Mouse (Mus musculus): ENCODE results near the gene Tk1. TPM values are rescaled to one million over a fixed set of nuclear protein-coding genes. Genes with fewer than 3 reads are reported as not detected.

Tk1 gene
- polyA plus RNA-seq, 1 experiment from 2014 or later: 12.4 TPM

- Histone ChIP-seq H3K4me3 (ENCODE audit: low read depth, low read length) (no peak overlapping the region), H3K4me1 (ENCODE audit: insufficient read depth, low read depth, low read length) (no peaks in the 10 kb centered on the region), H3K27ac (ENCODE audit: low read length) (no peak overlapping the region), H3K36me3 (ENCODE audit: insufficient read depth, low read length) (peaks cover 17% of the 10 kb centered on the region), H3K27me3 (replicated peaks; ENCODE audit: insufficient read depth, low read length) (no peaks in the 10 kb centered on the region), H3K4me2 (replicated peaks; ENCODE audit: low read depth, low read length) (no peak overlapping the region), H3K9ac (replicated peaks; ENCODE audit: low read depth) (no peak overlapping the region), H3K9me3 (ENCODE audit: low read length) (no peaks in the 10 kb centered on the region)
- DNase-seq (ENCODE audit: low spot score): no peak
- TF ChIP-seq CTCF (IDR thresholded peaks at IDR 0.05) (no peak), EP300 (IDR thresholded peaks at IDR 0.05) (no peak)
- no peak for ATAC-seq
- 82% methylated on average over 3 of the region's 3 CpGs for WGBS
Measured at GRCm38 (mm10) chr11:117766275-117766674, 59.6 kb downstream of the Tk1 start.

Other genes starting within 250 kb of the Tk1 start
- gene Tnrc6c, start 171.8 kb downstream of the Tk1 start, polyA plus RNA-seq (2015; fragmentation: Nextera tagmentation; extraction: Ambion mirVana): 8.9 and 9.8 TPM in 2 replicates
- gene Tmc8, start 44.0 kb downstream of the Tk1 start, polyA plus RNA-seq (2015; fragmentation: Nextera tagmentation; extraction: Ambion mirVana): 5.5 and 6.5 TPM in 2 replicates
- gene Tmc6, start 43.9 kb downstream of the Tk1 start, polyA plus RNA-seq (2015; fragmentation: Nextera tagmentation; extraction: Ambion mirVana): 26.2 and 34.8 TPM in 2 replicates
- gene 6030468B19Rik, start 28.4 kb downstream of the Tk1 start, polyA plus RNA-seq (2015; fragmentation: Nextera tagmentation; extraction: Ambion mirVana): not detected in 2 replicates
- 0.27 TPM in 1 of 2 replicates, not detected in the other for gene Gm20708, start 16.4 kb downstream of the Tk1 start, polyA plus RNA-seq (2015; fragmentation: Nextera tagmentation; extraction: Ambion mirVana)
- 96.0 and 108 TPM in 2 replicates for gene Syngr2, start 16.4 kb downstream of the Tk1 start, polyA plus RNA-seq (2015; fragmentation: Nextera tagmentation; extraction: Ambion mirVana)
- 2.4 and 2.9 TPM in 2 replicates for gene Afmid, start 168 bp downstream of the Tk1 start, polyA plus RNA-seq (2015; fragmentation: Nextera tagmentation; extraction: Ambion mirVana)
- gene Birc5, start 23.2 kb upstream of the Tk1 start, polyA plus RNA-seq (2015; fragmentation: Nextera tagmentation; extraction: Ambion mirVana): 15.0 and 26.2 TPM in 2 replicates
- not detected in 2 replicates for gene Tmem235, start 34.7 kb upstream of the Tk1 start, polyA plus RNA-seq (2015; fragmentation: Nextera tagmentation; extraction: Ambion mirVana)
- gene Tha1, start 47.4 kb upstream of the Tk1 start, polyA plus RNA-seq (2015; fragmentation: Nextera tagmentation; extraction: Ambion mirVana): 6.3 and 8.4 TPM in 2 replicates
- gene Socs3, start 144.0 kb upstream of the Tk1 start, polyA plus RNA-seq (2015; fragmentation: Nextera tagmentation; extraction: Ambion mirVana): 27.5 and 57.0 TPM in 2 replicates
- 88.6 and 89.5 TPM in 2 replicates for gene Pgs1, start 160.2 kb upstream of the Tk1 start, polyA plus RNA-seq (2015; fragmentation: Nextera tagmentation; extraction: Ambion mirVana)

Data from lung, postnatal 0 days (tissue).